Mouse (Mus musculus): ENCODE measurements at regions not wholly inside any gene's neighbourhood (a gene's known extent, or its start where the extent isn't known, plus 50 kb on each side); places are given as distances from the start of the nearest gene placed in this dataset.

DNA sequence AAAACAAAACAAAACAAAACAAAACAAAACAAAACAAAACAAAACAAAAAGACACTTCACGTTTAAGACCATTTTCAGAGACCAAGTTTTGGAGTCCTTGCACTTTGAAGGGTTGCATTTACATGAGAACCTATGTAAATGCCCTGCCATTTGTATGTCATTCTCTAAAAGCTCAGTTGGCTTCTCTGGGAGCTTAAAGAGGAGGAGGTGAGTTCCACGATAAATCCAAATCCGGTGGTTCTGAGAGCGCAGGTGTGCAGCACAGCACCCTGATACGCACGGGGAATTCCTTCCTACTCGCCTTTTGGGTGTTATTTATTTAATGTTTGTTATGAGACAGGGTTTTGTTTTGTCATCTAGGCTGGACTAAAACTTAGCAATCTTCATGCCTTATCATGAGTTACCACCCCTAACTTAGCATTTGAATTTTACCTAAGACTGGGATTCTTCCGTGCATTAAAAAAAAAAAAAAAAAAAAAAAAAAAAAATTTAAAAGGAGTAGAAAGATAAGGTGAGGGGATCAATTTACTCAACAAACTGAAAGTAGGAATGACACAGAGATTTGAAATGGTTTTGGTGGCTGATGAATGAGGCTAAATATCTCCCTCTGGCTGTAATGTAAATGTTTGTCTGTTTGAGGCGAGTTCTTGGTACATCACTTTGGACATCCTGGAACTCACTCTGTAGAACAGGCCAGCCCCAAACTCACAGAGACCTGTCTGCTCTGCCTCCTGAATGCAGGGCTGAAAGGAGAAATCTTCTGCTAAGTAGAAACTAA, 174.4 kb upstream of the Jarid2 start:
- TF ChIP-seq CTCF (IDR thresholded peaks at IDR 0.05; ENCODE audit: borderline replicate concordance, insufficient read depth, low read depth, low read length) (no peak), POLR2A (IDR thresholded peaks at IDR 0.05; ENCODE audit: borderline replicate concordance, insufficient read depth, low read length) (no peak)

Measured in cerebellum, adult 2 months (tissue).